Mouse (Mus musculus): ENCODE data around the gene Fam216b. TPM values are rescaled to one million over a fixed set of nuclear protein-coding genes. Genes with fewer than 3 reads are reported as not detected.

Fam216b gene
- total RNA-seq, 2 experiments from 2014 or later, result 0.67 TPM; not detected in 1

GRCm38 (mm10) chr14:78048258-78048657 lies 40.5 kb downstream of the Fam216b start:
- intact Hi-C loops (cut with DNase I), result no loop called here
- DNase-seq, result no peak

- intact Hi-C loops (cut with DNase I), result no loop called here
- DNase-seq, result no peak
Observed at GRCm38 (mm10) chr14:78043079-78043478, 45.7 kb downstream of the Fam216b start.

- intact Hi-C loops (cut with DNase I), result no loop called here
- no peak for DNase-seq
Observed at GRCm38 (mm10) chr14:78041886-78042526, 46.8 kb downstream of the Fam216b start.

- no peak for DNase-seq
- intact Hi-C loops (cut with DNase I), result no loop called here
Observed at GRCm38 (mm10) chr14:78040643-78041042, 48.2 kb downstream of the Fam216b start.

GRCm38 (mm10) chr14:78038876-78039275 lies 49.9 kb downstream of the Fam216b start:
- intact Hi-C loops (cut with DNase I), result no loop called here

More at GRCm38 (mm10) chr14:78038876-78039275, 49.9 kb downstream of the Fam216b start:
- DNase-seq, result no peak

Other genes starting within 250 kb of the Fam216b start
- 100 to 1,000 TPM; 231 to 253 TPM for gene Dnajc15, start 213.9 kb downstream of the Fam216b start, total RNA-seq (2021)
- 1 to 10 TPM in 1 of 2 experiments, under 1 TPM in 1; 0.76 to 1.0 TPM for gene Epsti1, start 184.8 kb downstream of the Fam216b start, total RNA-seq (2021)
- gene Tnfsf11, start 219.0 kb upstream of the Fam216b start, total RNA-seq (2021), result under 1 TPM in 1 of 2 experiments, not detected in 1; 0.10 TPM

Measured in heart, postnatal 14 days (tissue).